Mouse (Mus musculus): ENCODE data around the gene Galm. TPM values are rescaled to one million over a fixed set of nuclear protein-coding genes. Genes with fewer than 3 reads are reported as not detected.
A peak's percentile ranks its signal among the peaks of the same experiment; 100 is the strongest.

Gene Galm
- polyA plus RNA-seq, 1 experiment from 2014 or later: 2.2 TPM

DNA sequence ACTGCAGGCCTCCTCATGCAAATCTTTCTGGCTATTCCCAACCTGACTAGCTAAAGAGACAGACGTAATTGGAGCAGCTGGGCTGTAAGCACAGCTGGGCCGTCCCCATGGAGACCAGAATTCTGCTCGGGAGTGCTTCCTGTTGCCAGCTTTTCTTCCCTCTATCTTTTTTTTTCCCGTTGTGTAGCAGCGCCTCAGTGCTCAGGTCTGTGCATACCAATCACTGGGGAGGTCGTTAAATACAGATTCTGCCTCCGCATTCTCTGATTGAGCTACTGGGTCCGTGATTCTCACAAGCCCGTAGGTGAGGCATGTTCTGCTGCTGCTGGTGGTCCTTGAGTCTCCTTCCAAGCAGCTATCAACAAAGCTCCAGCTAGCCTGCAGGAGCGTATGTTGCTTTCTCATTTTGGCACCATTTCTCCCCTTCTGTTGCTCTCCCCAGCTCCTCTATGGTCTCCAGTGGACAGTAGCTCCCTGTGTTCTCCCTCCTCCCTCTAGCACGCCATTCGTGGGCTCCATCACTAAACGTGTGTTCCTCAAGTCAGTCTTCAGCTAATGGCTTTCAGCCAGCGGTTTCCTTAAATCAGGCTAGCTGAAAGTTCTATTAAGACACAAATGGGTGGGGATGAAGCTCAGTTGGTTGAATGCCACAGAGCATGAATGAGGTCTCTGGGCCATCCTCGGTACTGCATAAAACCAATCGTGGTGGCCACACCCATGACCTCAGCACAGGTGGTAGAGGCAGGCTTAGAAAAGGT is 41.3 kb downstream of the Galm start:
- 20% methylated on average over 16 of the region's 16 CpGs for WGBS
- Histone ChIP-seq H3K27ac (peak overlapping the region; percentile 82), H3K4me3 (replicated peaks; ENCODE audit: low read length) (peak overlapping the region; percentile 10), H3K36me3 (replicated peaks; ENCODE audit: control insufficient read depth, insufficient read depth) (no peaks in the 10 kb centered on the region), H3K27me3 (ENCODE audit: control insufficient read depth, insufficient read depth, low read length) (no peaks in the 10 kb centered on the region), H3K9me3 (ENCODE audit: control insufficient read depth, low read length) (no peaks in the 10 kb centered on the region), H3K9ac (peak overlapping the region; percentile 35; the same call in 1 of the 2 replicates), H3K4me1 (replicated peaks; ENCODE audit: control insufficient read depth, insufficient read depth, low read length) (peaks cover 15% of the 10 kb centered on the region), H3K4me2 (replicated peaks) (peak overlapping the region; percentile 43)
- DNase-seq (ENCODE audit: low spot score) (peak; percentile 66), ATAC-seq (ENCODE audit: low FRiP score) (peak; percentile 78)

DNA sequence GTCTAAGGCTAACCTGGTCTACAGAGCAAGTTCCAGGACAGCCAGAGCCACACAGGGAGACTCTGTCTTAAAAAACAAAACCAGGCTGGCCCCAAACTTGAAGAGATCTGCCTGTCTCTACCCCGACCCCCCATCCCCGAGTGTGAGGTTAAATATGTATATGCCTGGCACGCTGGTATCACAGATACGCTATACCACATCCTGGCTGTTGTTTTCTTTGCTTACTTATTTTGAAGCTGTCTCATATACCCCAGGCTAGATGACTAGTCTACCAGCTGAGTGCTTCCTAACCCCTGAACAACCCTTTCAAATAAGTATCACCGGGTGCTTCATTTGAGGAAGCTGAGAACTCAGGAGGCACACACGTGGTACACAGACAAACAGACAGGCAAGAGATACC is 42.5 kb downstream of the Galm start:
- Histone ChIP-seq H3K27me3 (ENCODE audit: control insufficient read depth, insufficient read depth, low read length) (no peaks in the 10 kb centered on the region), H3K4me1 (replicated peaks; ENCODE audit: control insufficient read depth, insufficient read depth, low read length) (peaks cover 15% of the 10 kb centered on the region), H3K27ac (no peak overlapping the region), H3K9me3 (ENCODE audit: control insufficient read depth, low read length) (no peaks in the 10 kb centered on the region), H3K4me2 (replicated peaks) (no peak overlapping the region), H3K4me3 (replicated peaks; ENCODE audit: low read length) (no peak overlapping the region), H3K36me3 (replicated peaks; ENCODE audit: control insufficient read depth, insufficient read depth) (no peaks in the 10 kb centered on the region), H3K9ac (no peak overlapping the region)
- WGBS: 94% methylated on average over 6 of the region's 6 CpGs
- ATAC-seq (ENCODE audit: low FRiP score): no peak
- no peak for DNase-seq (ENCODE audit: low spot score)

GRCm38 (mm10) chr17:80170951-80171350 is 43.7 kb downstream of the Galm start:
- Histone ChIP-seq H3K36me3 (replicated peaks; ENCODE audit: control insufficient read depth, insufficient read depth) (no peaks in the 10 kb centered on the region), H3K4me3 (replicated peaks; ENCODE audit: low read length) (no peak overlapping the region), H3K9ac (no peak overlapping the region), H3K27ac (no peak overlapping the region), H3K4me1 (replicated peaks; ENCODE audit: control insufficient read depth, insufficient read depth, low read length) (peaks cover 15% of the 10 kb centered on the region), H3K9me3 (ENCODE audit: control insufficient read depth, low read length) (no peaks in the 10 kb centered on the region), H3K4me2 (replicated peaks) (no peak overlapping the region), H3K27me3 (ENCODE audit: control insufficient read depth, insufficient read depth, low read length) (no peaks in the 10 kb centered on the region)
- no peak for ATAC-seq (ENCODE audit: low FRiP score)
- 91% methylated on average over 7 of the region's 7 CpGs for WGBS
- no peak for DNase-seq (ENCODE audit: low spot score)

DNA sequence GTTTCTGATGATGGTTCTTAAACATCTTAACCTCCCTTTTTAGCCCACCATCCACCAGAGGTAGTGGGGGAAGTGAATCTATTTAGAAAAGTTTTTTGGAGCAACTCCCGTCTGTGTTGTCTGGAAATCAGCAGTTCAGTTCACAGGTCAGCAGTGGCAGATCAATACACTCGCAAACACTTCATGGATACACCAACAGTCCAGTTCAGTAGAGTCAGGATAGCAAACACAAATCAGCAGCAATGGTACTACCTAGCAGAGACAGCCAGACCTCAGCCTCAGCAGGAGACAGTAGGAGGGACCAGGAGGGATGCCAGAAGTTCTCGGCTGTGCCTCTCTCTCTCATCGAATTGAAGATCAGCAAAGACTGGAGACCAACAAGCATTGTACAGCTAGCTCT is 44.7 kb downstream of the Galm start:
- Histone ChIP-seq H3K27me3 (ENCODE audit: control insufficient read depth, insufficient read depth, low read length) (no peaks in the 10 kb centered on the region), H3K4me2 (replicated peaks) (no peak overlapping the region), H3K36me3 (replicated peaks; ENCODE audit: control insufficient read depth, insufficient read depth) (no peaks in the 10 kb centered on the region), H3K9ac (no peak overlapping the region), H3K4me3 (replicated peaks; ENCODE audit: low read length) (no peak overlapping the region), H3K27ac (no peak overlapping the region), H3K4me1 (replicated peaks; ENCODE audit: control insufficient read depth, insufficient read depth, low read length) (peaks cover 15% of the 10 kb centered on the region), H3K9me3 (ENCODE audit: control insufficient read depth, low read length) (no peaks in the 10 kb centered on the region)
- WGBS: 87% methylated on average over 4 of the region's 4 CpGs
- ATAC-seq (ENCODE audit: low FRiP score): no peak
- no peak for DNase-seq (ENCODE audit: low spot score)

GRCm38 (mm10) chr17:80172761-80173160 is 45.5 kb downstream of the Galm start:
- Histone ChIP-seq H3K9me3 (ENCODE audit: control insufficient read depth, low read length) (no peaks in the 10 kb centered on the region), H3K4me3 (replicated peaks; ENCODE audit: low read length) (no peak overlapping the region), H3K27ac (no peak overlapping the region), H3K27me3 (ENCODE audit: control insufficient read depth, insufficient read depth, low read length) (no peaks in the 10 kb centered on the region), H3K4me2 (replicated peaks) (no peak overlapping the region), H3K4me1 (replicated peaks; ENCODE audit: control insufficient read depth, insufficient read depth, low read length) (peaks cover 15% of the 10 kb centered on the region), H3K36me3 (replicated peaks; ENCODE audit: control insufficient read depth, insufficient read depth) (no peaks in the 10 kb centered on the region), H3K9ac (no peak overlapping the region)
- ATAC-seq (ENCODE audit: low FRiP score) (no peak), DNase-seq (ENCODE audit: low spot score) (no peak)
- WGBS: 90% methylated on average over 5 of the region's 5 CpGs

- 97% methylated on average over 2 of the region's 2 CpGs for WGBS
- Histone ChIP-seq H3K4me2 (replicated peaks) (no peak overlapping the region), H3K4me3 (replicated peaks; ENCODE audit: low read length) (no peak overlapping the region), H3K4me1 (replicated peaks; ENCODE audit: control insufficient read depth, insufficient read depth, low read length) (peaks cover 6% of the 10 kb centered on the region), H3K27ac (no peak overlapping the region), H3K27me3 (ENCODE audit: control insufficient read depth, insufficient read depth, low read length) (no peaks in the 10 kb centered on the region), H3K9me3 (ENCODE audit: control insufficient read depth, low read length) (no peaks in the 10 kb centered on the region), H3K9ac (no peak overlapping the region), H3K36me3 (replicated peaks; ENCODE audit: control insufficient read depth, insufficient read depth) (no peaks in the 10 kb centered on the region)
- no peak for ATAC-seq (ENCODE audit: low FRiP score)
- no peak for DNase-seq (ENCODE audit: low spot score)
Measured at GRCm38 (mm10) chr17:80173708-80174107, 46.4 kb downstream of the Galm start.

- H3K9me3 ChIP-seq (ENCODE audit: control insufficient read depth, low read length): no peaks in the 10 kb centered on the region
- H3K27ac ChIP-seq: no peak overlapping the region
- ATAC-seq (ENCODE audit: low FRiP score): no peak
- H3K9ac ChIP-seq: no peak overlapping the region
- no peak overlapping the region for H3K4me2 ChIP-seq (replicated peaks)
- H3K27me3 ChIP-seq (ENCODE audit: control insufficient read depth, insufficient read depth, low read length): no peaks in the 10 kb centered on the region
- no peak overlapping the region for H3K4me3 ChIP-seq (replicated peaks; ENCODE audit: low read length)
- H3K36me3 ChIP-seq (replicated peaks; ENCODE audit: control insufficient read depth, insufficient read depth): no peaks in the 10 kb centered on the region
- peaks cover 2% of the 10 kb centered on the region; the same call in 1 of the 2 replicates for H3K4me1 ChIP-seq (replicated peaks; ENCODE audit: control insufficient read depth, insufficient read depth, low read length)
- WGBS: 87% methylated on average over 3 of the region's 3 CpGs
- DNase-seq (ENCODE audit: low spot score): no peak
Measured at GRCm38 (mm10) chr17:80174146-80174545, 46.9 kb downstream of the Galm start.

DNA sequence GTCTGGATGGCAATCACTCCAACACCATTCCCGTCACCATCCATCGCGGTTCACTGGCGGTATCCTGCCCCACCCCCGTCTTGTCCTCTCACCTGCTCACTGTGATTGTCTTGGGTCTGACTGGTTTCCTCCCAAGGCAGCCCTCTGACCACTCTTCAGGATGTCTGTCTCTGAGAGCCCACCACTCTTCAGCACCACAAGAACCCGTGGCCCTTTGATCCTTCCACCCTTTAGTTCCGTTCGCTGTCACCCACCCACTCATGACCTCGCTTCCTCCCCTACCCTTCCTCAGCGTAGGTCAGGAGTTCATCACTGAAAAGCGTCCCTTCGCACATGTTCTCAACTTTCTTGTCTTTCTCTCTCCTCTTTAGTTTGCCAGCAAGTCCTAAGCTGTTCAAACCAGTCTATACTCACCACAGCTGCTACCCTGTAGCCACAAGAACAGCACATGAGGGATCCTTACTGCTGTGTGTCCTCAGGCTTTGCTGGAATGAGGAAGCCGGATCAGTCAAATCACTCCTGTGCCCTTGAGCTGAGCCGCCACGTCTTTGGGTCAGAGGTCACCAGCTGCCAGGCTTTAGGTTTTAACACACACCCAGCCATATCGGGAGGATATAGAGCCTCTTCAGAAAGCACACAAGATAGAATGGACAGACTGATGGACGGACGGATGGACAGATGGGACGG is 47.6 kb downstream of the Galm start:
- H3K27me3 ChIP-seq (ENCODE audit: control insufficient read depth, insufficient read depth, low read length): no peaks in the 10 kb centered on the region
- no peaks in the 10 kb centered on the region for H3K36me3 ChIP-seq (replicated peaks; ENCODE audit: control insufficient read depth, insufficient read depth)
- no peak overlapping the region for H3K9ac ChIP-seq
- H3K4me3 ChIP-seq (replicated peaks; ENCODE audit: low read length): no peak overlapping the region
- H3K4me1 ChIP-seq (replicated peaks; ENCODE audit: control insufficient read depth, insufficient read depth, low read length): no peaks in the 10 kb centered on the region
- no peak overlapping the region for H3K27ac ChIP-seq
- H3K4me2 ChIP-seq (replicated peaks): no peak overlapping the region
- DNase-seq (ENCODE audit: low spot score) (no peak), ATAC-seq (ENCODE audit: low FRiP score) (no peak)
- 79% methylated on average over 19 of the region's 19 CpGs for WGBS
- no peaks in the 10 kb centered on the region for H3K9me3 ChIP-seq (ENCODE audit: control insufficient read depth, low read length)

DNA sequence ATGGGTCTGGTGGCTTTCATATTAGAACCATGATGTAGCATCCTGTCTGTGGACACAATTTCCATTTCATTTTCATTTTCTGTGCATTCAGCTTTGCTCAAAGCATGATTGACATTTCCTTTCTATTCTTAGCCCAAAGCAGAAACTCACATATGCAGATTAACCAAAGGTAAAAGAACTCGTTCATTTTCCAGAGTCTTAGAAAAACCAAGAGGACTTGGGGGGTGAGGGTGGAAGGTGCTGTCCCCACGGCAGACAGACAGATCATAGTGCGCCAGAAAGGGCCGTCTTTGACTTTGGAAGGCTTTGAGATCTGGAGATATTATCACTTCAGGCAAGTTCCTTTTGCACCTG is 48.1 kb downstream of the Galm start:
- no peak overlapping the region for H3K27ac ChIP-seq
- DNase-seq (ENCODE audit: low spot score) (no peak), ATAC-seq (ENCODE audit: low FRiP score) (no peak)
- no peaks in the 10 kb centered on the region for H3K36me3 ChIP-seq (replicated peaks; ENCODE audit: control insufficient read depth, insufficient read depth)
- no peaks in the 10 kb centered on the region for H3K4me1 ChIP-seq (replicated peaks; ENCODE audit: control insufficient read depth, insufficient read depth, low read length)
- WGBS: 67% methylated on average over 4 of the region's 4 CpGs
- no peaks in the 10 kb centered on the region for H3K27me3 ChIP-seq (ENCODE audit: control insufficient read depth, insufficient read depth, low read length)
- H3K9ac ChIP-seq: no peak overlapping the region
- H3K4me2 ChIP-seq (replicated peaks): no peak overlapping the region
- no peak overlapping the region for H3K4me3 ChIP-seq (replicated peaks; ENCODE audit: low read length)
- H3K9me3 ChIP-seq (ENCODE audit: control insufficient read depth, low read length): no peaks in the 10 kb centered on the region

Data from hindbrain, embryonic 14.5 days (tissue).